Mouse (Mus musculus) C2C12 (cell line): ENCODE results near the gene Gm36079.
"Not testable (repeated sequence)": the region's sequence is repeated elsewhere in the genome, so short reads cannot be mapped to it uniquely, and the experiment has no call there.

Experiments
- CEBPB ChIP-seq: IDR thresholded peaks from one replicate; pipeline ENCODE4 v1.6.1; 2011; ENCODE audit warnings: low read depth, mild to moderate bottlenecking, control low read depth, moderate library complexity
- CTCF ChIP-seq: IDR thresholded peaks from one replicate; pipeline ENCODE4 v1.5.1; 2011; ENCODE audit not compliant: control insufficient read depth, insufficient read depth, insufficient read length
- MAX ChIP-seq: IDR thresholded peaks from one replicate; pipeline ENCODE4 v1.6.1; 2011; ENCODE audit warnings: mild to moderate bottlenecking, control low read depth
- MYOD1 ChIP-seq: IDR thresholded peaks from one replicate; pipeline ENCODE4 v1.6.1; 2011; ENCODE audit warnings: low read depth; ENCODE audit not compliant: control insufficient read depth, insufficient read length
- USF1 ChIP-seq: IDR thresholded peaks from one replicate; pipeline ENCODE4 v1.6.1; 2011; ENCODE audit warnings: low read depth, mild to moderate bottlenecking, control low read depth, moderate library complexity

DNA sequence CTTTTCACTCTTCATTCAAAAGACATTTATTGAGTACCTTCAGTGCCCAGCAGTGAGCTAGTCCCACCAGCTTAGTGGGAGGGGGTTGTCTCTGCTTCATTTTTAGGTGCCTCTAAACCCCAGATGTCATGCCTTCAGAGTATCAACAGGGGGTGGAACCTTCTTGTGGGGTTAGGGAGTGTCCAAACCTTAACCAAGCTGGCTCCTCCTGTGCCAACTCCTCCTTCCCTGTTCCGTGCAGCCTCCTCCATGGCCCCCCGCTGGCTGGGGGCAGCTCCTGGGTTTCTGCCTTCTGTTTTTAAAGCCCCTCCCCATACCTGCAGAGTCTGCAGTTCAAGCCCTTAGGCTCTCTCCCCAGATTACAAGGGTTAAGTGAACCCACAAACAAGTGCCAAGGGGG, 21.4 kb upstream of the Gm36079 start:
- not testable (repeated sequence) for TF ChIP-seq CTCF, MYOD1, USF1, CEBPB, MAX
